Mouse (Mus musculus) adrenal gland, postnatal 36 days (tissue): ENCODE measurements at regions not wholly inside any gene's neighbourhood (a gene's known extent, or its start where the extent isn't known, plus 50 kb on each side); places are given as distances from the start of the nearest gene placed in this dataset.

Source experiments
- DNase-seq, 2 experiments: peaks; one replicate each; pipeline ENCODE4 v3.0.0; 2021; ENCODE audit warnings: mixed read lengths in 1 of 2

GRCm38 (mm10) chr13:56021716-56022115 lies 114.4 kb downstream of the H2afy start:
- DNase-seq: peak; percentile 29 to 48

GRCm38 (mm10) chr13:56014006-56014405 lies 122.2 kb downstream of the H2afy start:
- DNase-seq: no peak

DNA sequence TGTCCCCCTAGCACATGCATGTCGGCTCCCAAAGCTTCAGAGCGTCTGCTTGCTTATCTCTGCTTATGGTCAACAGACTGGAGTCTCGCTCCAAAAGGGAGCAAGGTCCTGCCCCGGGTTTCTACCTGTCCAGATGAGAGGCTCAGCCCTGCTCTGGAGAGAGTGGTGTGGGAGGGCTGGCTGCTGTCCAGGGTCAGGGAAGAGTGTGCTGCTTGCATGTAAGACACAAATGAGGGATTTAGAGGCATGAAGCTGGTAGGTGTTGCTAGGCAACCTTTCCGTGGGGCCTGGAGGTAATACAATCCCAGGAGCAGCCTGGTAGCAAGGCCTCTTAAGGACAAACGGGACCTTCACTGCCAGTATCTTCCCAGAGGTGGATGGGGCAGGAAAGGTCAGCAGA lies 125.7 kb downstream of the H2afy start:
- DNase-seq: no peak

- no peak for DNase-seq
Observed at GRCm38 (mm10) chr13:56006827-56007226, 129.3 kb downstream of the H2afy start.

- no peak for DNase-seq
Observed at GRCm38 (mm10) chr13:56005746-56006145, 130.4 kb downstream of the H2afy start.

- DNase-seq: peak; percentile 85 to 88
Observed at GRCm38 (mm10) chr13:56003724-56004393, 132.3 kb downstream of the H2afy start.

- no peak for DNase-seq
Observed at GRCm38 (mm10) chr13:55995255-55995654, 140.9 kb downstream of the H2afy start.

GRCm38 (mm10) chr13:55994460-55994859 lies 141.7 kb downstream of the H2afy start:
- peak; percentile 88 to 89 for DNase-seq

GRCm38 (mm10) chr13:55992699-55993098 lies 143.5 kb downstream of the H2afy start:
- DNase-seq: peak; percentile 32 to 42

DNA sequence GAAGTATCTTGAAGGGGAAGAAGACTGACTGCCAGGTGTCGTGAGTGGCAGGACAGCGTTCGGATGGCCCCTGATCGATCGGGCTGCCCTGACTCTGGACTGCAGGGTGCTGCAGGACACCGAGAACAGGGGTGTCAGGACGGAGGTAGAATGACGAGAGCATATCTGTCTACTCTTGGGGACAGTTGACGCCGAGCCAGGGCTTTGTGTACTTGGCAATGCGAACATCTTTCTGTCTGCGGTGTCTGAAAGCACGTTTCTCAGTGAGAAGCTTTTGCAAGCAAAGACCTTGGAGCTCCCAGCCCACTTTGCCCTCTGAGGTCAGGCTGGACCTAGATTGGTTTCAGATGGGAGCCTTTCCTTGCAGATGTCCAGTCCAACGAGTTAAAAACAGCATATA lies 144.9 kb downstream of the H2afy start:
- DNase-seq: no peak

GRCm38 (mm10) chr13:55990186-55990585 lies 146.0 kb downstream of the H2afy start:
- DNase-seq: no peak

DNA sequence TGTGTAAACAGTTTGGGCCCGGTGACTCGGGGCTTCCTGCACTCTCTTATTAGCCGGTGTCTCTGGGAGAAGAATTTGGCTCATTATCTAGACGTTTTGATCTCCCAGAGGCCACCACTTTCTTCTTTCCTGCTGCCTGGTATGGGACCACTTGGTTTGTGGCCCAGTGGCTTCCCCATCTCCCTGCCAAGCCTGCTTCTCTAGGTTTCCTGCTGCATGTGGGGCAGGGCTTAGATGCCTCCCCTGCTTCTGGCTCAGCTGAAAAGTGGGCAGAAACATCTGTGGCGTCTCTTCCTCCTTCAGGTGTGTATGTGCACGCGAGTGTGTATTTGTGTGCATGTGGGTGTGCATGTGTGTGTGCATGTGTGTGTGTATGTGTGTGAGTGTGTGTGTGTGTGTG lies 146.8 kb downstream of the H2afy start:
- DNase-seq: no peak

DNA sequence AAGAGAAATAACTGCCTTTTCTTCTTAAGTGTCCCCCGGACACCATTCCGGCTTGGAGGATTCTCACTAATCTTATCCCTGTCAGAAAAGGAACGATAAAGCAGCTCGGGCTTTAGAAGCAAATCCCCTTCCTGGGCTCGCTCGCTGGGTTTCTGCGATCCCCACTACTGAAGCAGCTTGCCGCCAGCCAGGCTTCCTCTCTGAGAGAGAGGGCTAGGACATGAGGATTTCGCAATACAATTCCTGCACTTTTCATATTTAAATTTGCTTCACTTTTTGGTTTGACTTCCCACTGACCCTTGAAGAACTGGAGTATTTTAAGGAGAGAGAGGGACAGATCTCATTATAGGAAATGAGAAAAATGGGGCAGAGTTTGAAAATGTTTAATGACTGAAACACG lies 149.4 kb upstream of the Pitx1 start:
- DNase-seq: no peak

- no peak for DNase-seq
Observed at GRCm38 (mm10) chr13:55984772-55985171, 148.8 kb upstream of the Pitx1 start.

GRCm38 (mm10) chr13:55983851-55984250 lies 147.9 kb upstream of the Pitx1 start:
- DNase-seq: no peak

DNA sequence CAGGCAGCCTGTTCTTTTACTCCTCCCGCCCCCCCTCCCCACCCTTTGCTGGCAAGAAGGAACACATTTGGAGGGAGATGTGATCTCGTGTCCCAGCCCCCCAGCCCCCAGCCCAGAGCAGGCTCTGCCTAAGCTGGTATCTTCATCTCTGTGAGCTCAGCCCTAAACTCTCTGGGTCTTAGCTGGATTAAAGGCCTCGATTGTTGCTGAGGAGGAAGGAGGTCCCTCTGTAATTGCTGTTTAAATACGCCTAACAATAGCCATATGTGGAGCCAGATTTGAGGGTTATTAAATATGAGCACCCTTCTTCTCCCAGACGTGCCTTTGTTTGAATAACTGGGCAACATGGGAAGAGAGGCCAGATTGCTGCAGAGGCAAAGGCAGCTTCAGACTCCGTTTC lies 145.0 kb upstream of the Pitx1 start:
- no peak for DNase-seq

DNA sequence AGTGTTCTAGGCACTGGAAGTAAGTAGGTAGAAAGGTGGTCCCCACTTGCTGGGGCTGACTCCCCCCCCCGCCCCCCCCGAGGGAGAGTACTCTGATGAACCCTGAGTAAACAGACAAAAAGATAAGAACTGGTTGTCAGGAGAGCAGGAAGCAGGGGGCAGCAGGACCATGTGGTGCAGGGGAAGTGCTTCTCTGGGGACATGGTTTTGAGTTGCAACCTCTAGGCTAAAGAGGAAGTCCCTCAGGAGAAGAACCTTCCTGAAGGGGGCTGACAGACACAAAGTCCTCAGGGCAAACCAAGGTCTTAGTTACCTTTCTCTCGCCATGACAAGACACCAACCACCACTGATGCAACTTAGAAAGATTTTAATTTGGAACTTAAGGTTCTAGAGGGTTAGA lies 141.9 kb upstream of the Pitx1 start:
- DNase-seq: no peak

- peak in 1 of 2 experiments; percentile 21 for DNase-seq
Observed at GRCm38 (mm10) chr13:55976911-55977381, 141.0 kb upstream of the Pitx1 start.

DNA sequence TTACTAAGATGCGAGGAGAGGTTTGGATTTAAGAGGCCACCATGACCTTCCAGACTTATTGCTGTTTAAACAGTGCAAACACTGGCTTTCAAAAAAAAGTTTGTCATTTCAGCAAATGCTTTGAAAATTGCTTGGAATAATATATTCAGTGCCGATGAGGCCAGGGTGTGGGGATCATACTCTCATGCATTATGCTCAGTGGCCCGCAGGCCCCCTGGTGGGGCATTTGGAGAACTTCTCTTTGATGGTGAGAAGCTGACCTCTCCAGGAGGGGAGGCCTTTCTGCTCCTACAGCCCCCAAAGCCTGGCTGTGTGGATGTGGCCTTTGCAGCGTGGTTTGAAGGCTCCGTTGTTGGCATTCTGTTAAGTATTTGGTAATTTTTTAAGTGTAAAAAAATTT lies 138.1 kb upstream of the Pitx1 start:
- DNase-seq: peak in 1 of 2 experiments; percentile 23

GRCm38 (mm10) chr13:55970687-55971086 lies 134.7 kb upstream of the Pitx1 start:
- no peak for DNase-seq

DNA sequence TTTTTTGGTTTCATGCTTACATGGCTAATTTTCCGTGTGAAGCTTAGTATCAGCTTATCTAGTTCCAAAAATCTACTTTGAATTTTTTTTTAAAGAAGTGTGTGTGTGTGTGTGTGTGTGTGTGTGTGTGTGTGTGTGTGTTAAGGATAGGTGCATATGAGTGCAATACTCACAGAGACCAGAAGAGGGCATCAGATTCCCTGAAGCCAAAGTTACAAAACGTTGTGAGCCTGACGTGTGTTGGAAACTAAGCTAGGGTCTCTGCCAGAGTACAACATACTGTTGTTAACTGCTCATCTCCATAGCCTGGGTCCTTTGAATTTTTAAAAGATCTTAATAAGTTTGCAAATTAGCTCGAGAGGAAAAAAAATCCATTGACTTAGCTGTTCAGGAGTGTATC lies 133.5 kb upstream of the Pitx1 start:
- DNase-seq: no peak

DNA sequence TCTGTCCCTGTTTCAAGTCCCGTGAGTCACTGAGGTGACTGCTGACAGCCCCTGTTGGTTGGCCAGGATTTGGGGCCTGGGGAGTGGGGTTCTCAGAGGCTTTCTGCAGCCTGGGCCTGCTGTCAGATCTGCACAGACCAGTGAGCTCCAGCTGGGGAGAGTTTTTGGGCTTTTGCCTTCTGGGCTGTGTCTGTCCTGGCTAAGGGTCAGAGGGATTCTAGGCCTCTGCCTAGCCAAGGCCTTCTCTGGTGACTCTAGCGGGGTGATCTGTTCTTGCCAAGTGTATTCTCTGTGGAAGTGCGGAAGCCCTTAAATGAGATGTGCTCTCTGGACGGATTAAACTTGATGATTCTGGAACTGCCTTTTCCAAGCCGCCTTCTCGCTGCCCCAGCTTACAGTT lies 131.2 kb upstream of the Pitx1 start:
- DNase-seq: no peak

DNA sequence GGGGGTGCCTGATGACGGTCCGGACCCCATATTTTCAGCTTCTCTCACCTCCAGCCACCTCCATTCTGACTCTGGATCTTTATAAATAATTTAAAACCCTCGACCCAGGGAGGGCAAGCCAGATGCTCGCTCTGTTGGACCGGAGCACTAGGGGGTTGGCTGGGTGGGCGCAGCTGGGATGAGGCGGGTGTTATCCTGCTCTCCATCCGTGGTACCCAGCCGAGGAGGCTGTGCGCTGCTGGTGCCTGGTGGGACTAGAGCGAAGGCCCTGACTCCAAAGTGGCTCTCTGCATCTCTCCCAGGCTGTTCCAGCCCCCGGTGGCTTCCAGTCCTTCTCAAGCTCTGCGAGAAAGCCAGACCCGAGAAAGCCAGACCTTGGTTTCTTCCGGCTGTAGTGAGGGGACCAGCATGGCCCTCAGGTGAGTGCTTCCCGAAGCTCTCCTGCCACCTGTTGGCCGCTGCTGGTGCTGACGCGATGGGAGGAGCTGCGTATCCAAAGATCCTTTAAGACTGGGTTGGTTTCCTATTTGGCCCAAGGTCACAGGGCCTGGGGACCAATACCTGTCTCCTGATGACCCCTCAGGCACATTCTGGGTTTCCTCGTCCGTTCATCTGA lies 127.1 kb upstream of the Pitx1 start:
- peak; percentile 73 to 78 for DNase-seq

GRCm38 (mm10) chr13:55962254-55962866 lies 126.4 kb upstream of the Pitx1 start:
- DNase-seq: no peak
